Mouse (Mus musculus): ENCODE data around the gene H2afy. TPM values are rescaled to one million over a fixed set of nuclear protein-coding genes. Genes with fewer than 3 reads are reported as not detected.
"Not testable (repeated sequence)": the region's sequence is repeated elsewhere in the genome, so short reads cannot be mapped to it uniquely, and the experiment has no call there.

H2afy gene
- total and polyA plus RNA-seq, 3 experiments, result 148 to 162 (median 153) TPM

DNA sequence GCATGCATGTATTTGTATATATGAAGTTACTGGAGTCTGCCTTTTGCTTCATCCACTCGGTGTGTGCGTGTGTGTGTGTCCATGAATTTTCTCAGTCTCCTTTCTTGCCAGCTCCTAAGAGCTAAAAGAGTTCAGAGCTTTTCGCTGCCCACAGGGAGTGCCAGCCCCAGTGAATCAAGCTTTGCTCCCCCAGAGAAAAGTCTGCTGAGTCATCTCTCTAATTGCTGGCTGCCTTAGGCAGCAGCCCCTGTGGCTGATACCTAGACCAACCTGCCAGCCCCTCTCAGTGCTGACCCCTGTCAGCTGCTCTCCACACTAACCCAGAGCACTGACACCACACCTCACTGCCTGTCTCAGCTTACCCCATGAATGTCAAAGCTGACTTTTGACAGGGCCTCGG lies 107.2 kb downstream of the H2afy start:
- no peaks in the 10 kb centered on the region for H3K9me3 ChIP-seq (replicated peaks; ENCODE audit: low read length)
- no peaks in the 10 kb centered on the region for H3K36me3 ChIP-seq (replicated peaks in 1 of 2; ENCODE audit: control insufficient read depth in 1 of 2, insufficient read depth in 1 of 2, low read length in 1 of 2)
- TF ChIP-seq USF2 (conservative IDR thresholded peaks at IDR 0.05; ENCODE audit: low read depth, low read length) (no peak), MEF2A (IDR thresholded peaks at IDR 0.05; ENCODE audit: borderline replicate concordance, low read depth, low read length) (no peak), JUN (IDR thresholded peaks at IDR 0.05; ENCODE audit: insufficient read depth, low read depth, low read length) (no peak), ETS1 (conservative IDR thresholded peaks at IDR 0.05; ENCODE audit: low read depth, low read length) (no peak), MXI1 (IDR thresholded peaks at IDR 0.05; ENCODE audit: low read depth, low read length) (no peak)
- in situ Hi-C loops (cut with MboI; ENCODE audit: low pct_ligation_motif_present, low pct_unique_long_range_greater_than_20kb, low sequenced_read_pairs), result no loop called here
- H3K27me3 ChIP-seq (replicated peaks), result no peaks in the 10 kb centered on the region
- no peak overlapping the region for H3K9ac ChIP-seq (ENCODE audit: insufficient read depth, low read depth)
- dilution Hi-C loops (cut with MboI; ENCODE audit: extremely low pct_ligation_motif_present, extremely low pct_unique_long_range_greater_than_20kb, low sequenced_read_pairs), result no loop called here
- H3K27ac ChIP-seq (ENCODE audit: insufficient read depth, low read depth), result no peak overlapping the region
- H3K4me2 ChIP-seq (ENCODE audit: insufficient read depth, low read depth, poor library complexity, severe bottlenecking), result no peak overlapping the region
- peaks cover 0 to 6% of the 10 kb centered on the region in 2 experiments; a peak in 2 of 4 replicates for H3K4me1 ChIP-seq (ENCODE audit: control insufficient read depth in 1 of 2, insufficient read depth in 2 of 2)
- no peaks in the 10 kb centered on the region for H3K79me2 ChIP-seq (replicated peaks; ENCODE audit: control insufficient read depth, extremely low read depth, insufficient read depth, poor library complexity, severe bottlenecking)
- DNase-seq (ENCODE audit: extremely low read depth), result no peak
- no peak overlapping the region for H3K4me3 ChIP-seq (replicated peaks in 1 of 3; ENCODE audit: low read depth in 2 of 3, low read length in 2 of 3, poor library complexity in 1 of 3)

DNA sequence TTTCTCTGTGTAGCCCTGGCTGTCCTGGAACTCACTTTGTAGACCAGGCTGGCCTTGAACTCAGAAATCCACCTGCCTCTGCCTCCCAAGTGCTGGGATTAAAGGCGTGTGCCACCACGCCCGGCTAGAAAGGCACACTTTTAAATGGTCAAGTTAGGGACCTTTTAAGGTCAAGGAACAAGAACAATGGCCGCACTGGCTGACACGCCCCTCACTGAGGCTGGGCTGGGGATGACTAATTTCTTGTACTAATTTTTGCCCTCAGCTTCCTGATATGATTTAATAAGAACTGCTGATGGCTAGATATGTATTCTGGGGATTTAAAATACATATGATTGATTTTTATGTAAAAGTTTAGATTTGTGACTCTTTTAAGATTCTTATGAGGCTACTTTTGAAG lies 108.2 kb downstream of the H2afy start:
- H3K9ac ChIP-seq (ENCODE audit: insufficient read depth, low read depth); H3K27ac ChIP-seq (ENCODE audit: insufficient read depth, low read depth); dilution Hi-C loops (cut with MboI; ENCODE audit: extremely low pct_ligation_motif_present, extremely low pct_unique_long_range_greater_than_20kb, low sequenced_read_pairs); H3K27me3 ChIP-seq (replicated peaks); H3K4me3 ChIP-seq (replicated peaks in 1 of 3; ENCODE audit: low read depth in 2 of 3, low read length in 2 of 3, poor library complexity in 1 of 3); DNase-seq (ENCODE audit: extremely low read depth); H3K4me1 ChIP-seq (ENCODE audit: control insufficient read depth in 1 of 2, insufficient read depth in 2 of 2); H3K36me3 ChIP-seq (replicated peaks in 1 of 2; ENCODE audit: control insufficient read depth in 1 of 2, insufficient read depth in 1 of 2, low read length in 1 of 2); H3K79me2 ChIP-seq (replicated peaks; ENCODE audit: control insufficient read depth, extremely low read depth, insufficient read depth, poor library complexity, severe bottlenecking); H3K4me2 ChIP-seq (ENCODE audit: insufficient read depth, low read depth, poor library complexity, severe bottlenecking); H3K9me3 ChIP-seq (replicated peaks; ENCODE audit: low read length); in situ Hi-C loops (cut with MboI; ENCODE audit: low pct_ligation_motif_present, low pct_unique_long_range_greater_than_20kb, low sequenced_read_pairs): not testable (repeated sequence)

DNA sequence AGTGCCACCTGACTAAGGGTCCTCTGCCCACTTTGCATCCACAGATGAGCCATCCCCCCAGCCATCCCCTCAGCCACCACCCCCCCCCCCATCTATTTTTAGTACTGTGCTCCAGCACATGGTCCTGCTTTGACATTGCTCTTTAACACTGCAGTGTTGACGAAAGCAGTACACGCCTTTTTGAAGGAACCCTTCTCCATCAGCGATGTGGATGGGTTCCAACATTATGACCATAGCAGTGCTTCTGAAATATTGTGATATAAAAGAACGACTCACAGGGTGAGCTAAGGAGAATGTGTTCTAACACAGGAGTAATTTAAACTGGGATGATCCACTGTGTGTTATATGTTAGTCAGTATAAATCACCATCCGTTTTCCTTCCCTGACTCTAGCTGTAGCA lies 109.5 kb downstream of the H2afy start:
- Histone ChIP-seq H3K27me3 (replicated peaks) (no peaks in the 10 kb centered on the region), H3K4me1 (ENCODE audit: control insufficient read depth in 1 of 2, insufficient read depth in 2 of 2) (peaks cover under 1 to 6% of the 10 kb centered on the region in 2 experiments; a peak in 2 of 4 replicates), H3K9ac (ENCODE audit: insufficient read depth, low read depth) (no peak overlapping the region), H3K36me3 (replicated peaks in 1 of 2; ENCODE audit: control insufficient read depth in 1 of 2, insufficient read depth in 1 of 2, low read length in 1 of 2) (no peaks in the 10 kb centered on the region), H3K27ac (ENCODE audit: insufficient read depth, low read depth) (no peak overlapping the region), H3K9me3 (replicated peaks; ENCODE audit: low read length) (no peaks in the 10 kb centered on the region), H3K4me2 (ENCODE audit: insufficient read depth, low read depth, poor library complexity, severe bottlenecking) (no peak overlapping the region), H3K4me3 (replicated peaks in 1 of 3; ENCODE audit: low read depth in 2 of 3, low read length in 2 of 3, poor library complexity in 1 of 3) (no peak overlapping the region), H3K79me2 (replicated peaks; ENCODE audit: control insufficient read depth, extremely low read depth, insufficient read depth, poor library complexity, severe bottlenecking) (no peaks in the 10 kb centered on the region)
- dilution Hi-C loops (cut with MboI; ENCODE audit: extremely low pct_ligation_motif_present, extremely low pct_unique_long_range_greater_than_20kb, low sequenced_read_pairs) (no loop called here), in situ Hi-C loops (cut with MboI; ENCODE audit: low pct_ligation_motif_present, low pct_unique_long_range_greater_than_20kb, low sequenced_read_pairs) (no loop called here)
- TF ChIP-seq ZKSCAN1 (IDR thresholded peaks at IDR 0.05; ENCODE audit: borderline replicate concordance, low read depth, low read length) (no peak), MXI1 (IDR thresholded peaks at IDR 0.05; ENCODE audit: low read depth, low read length) (no peak), UBTF (IDR thresholded peaks at IDR 0.05; ENCODE audit: low read depth, low read length) (no peak)
- no peak for DNase-seq (ENCODE audit: extremely low read depth)

All from CH12.LX (cell line).